Mouse (Mus musculus) cerebellum, adult 8-10 months (tissue): ENCODE measurements around the gene Cpeb4.

Experiments
- DNase-seq: peaks from one replicate; pipeline ENCODE4 v3.0.0; 2022

Cpeb4 gene

DNA sequence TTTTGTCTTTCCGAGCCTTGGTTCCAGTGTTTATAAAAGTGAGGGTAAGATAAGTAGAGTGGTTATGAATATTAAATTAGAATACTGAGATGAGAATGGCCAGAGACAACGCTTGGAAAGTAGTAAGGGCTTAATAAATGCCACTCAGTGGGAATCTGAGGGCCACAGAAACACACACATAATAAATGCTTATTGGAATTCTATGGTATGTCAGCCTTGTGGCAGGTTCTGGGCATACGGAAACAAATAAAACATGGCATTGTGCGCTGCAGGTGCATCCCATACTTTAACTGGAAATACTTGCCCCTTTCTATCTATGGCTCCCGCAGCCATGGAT is 24.6 kb upstream of the Cpeb4 start:
- DNase-seq, result no peak

DNA sequence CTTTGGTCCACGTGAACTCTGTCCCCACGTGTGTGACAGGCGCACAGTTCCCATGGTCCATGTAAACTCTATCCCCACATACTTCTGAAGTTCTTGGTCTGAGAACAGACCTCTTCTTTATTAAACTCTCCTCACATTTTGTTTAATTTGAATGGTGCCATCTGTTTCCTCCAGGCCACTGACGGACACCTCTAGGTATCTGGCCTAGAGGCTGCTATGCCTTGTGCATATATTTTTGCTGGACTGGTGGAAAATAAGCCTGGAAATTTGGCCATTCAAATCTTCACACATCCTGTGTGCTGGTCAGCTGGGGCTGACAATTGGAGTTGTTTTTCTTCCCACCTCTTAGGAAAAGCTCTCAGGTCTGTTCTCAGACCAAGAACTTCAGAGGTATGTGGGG is 23.3 kb upstream of the Cpeb4 start:
- DNase-seq, result no peak

DNA sequence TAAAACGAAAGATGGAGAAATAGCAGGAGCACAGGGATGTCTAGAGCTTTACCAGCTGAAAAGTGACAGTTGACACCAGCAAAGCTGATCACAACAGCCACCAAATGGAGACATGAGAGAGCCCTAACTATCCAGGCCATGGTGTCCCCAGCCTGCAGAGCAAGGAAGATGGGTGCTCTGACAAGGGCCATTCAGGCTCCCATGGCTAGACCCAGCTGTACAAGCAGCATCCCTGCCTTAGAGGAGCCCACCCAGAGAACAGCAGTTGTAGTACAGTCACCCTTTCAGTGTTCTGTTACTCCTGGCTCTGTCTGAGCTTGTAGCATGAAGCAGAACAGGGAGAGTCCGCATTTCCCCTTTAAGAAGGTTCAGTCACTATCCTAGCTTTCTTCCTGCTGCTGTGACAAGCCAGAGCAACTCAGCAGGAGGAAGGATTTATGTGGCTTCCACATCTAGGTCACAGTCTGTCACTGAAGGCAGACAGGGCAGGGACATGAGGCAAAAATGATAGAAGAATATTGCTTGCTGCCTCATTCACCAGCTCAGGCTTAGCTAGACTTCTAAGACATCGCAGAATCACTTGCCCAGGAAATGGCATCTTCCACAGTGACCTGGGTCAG is 21.7 kb upstream of the Cpeb4 start:
- DNase-seq, result peak; percentile 63

DNA sequence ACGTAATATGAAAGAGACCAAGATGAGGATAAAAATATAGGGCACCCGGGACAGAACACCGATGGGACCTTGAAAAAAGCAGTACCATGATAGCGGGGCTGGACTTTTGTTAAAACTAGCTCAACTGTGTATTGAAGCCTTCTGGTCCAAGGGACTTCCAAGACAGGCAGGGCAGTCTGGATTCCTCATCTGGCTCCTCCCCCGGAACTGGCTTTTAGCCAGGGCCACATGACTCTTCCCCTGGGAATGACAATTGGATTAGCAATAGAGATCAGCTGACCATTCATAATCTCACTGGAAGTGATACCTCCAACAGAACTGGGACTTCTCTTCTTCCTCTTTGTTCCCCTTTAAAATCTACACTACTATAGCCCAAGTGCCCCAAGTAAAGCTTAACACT is 21.0 kb upstream of the Cpeb4 start:
- peak; percentile 62 for DNase-seq

DNA sequence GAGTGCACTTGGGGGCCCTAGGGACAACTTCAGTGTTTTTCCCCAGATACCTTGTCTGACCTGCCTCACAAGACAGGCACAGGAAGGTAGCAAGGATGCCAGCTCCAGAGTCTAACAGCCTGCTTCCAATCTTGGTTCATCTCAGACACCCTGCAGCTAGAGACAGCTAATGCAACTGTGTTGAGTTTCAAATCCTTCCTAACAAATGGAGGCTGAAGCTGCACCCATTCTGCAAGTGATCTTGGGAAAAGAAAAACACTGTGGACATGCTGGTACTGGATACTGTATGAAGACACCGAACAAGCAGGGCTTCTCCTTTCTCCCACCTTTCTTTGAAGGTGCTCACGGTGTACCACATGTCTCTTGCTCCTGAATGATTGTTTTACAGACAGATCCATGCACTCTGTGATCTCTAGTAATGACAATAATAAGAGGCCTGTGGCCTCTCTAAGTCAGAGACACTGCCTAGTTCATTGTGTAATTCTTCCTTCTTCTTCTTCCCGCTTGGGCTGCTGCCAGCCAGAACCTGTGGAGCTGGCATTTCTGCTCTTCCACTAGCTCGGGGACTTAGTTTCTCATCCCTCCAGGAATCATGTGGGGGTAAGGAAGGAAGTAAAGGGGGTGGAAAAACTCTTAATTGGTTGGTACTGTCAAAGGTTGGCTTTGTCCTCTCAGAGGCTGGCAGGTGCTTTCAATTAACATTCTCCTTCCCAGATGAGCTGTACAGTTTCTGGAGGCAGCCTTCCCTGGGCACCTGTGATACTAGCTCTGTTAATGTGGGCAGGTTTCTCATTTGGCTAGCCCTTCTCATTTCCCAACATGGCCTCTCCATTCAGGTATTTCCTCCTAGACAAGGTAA is 20.1 kb upstream of the Cpeb4 start:
- DNase-seq, result no peak

DNA sequence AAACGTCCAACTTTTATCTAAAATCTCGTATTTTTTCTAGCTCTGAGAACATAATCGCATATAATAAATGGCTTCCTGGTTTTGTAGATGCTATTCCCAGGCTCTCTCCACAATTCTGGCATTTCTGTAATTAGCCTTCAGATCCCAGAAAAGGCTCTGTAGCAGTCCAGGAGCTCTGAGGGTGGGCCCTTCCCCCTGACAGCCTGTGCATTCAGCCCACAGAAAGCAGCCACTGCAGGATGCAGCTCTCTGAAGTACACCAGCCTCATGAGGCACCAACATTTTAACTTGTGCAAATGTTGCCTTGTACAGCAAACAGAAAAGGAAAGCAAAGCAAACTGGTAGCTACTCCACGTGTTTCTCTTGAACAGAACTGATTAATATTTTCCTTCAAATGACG is 17.1 kb upstream of the Cpeb4 start:
- DNase-seq, result no peak

DNA sequence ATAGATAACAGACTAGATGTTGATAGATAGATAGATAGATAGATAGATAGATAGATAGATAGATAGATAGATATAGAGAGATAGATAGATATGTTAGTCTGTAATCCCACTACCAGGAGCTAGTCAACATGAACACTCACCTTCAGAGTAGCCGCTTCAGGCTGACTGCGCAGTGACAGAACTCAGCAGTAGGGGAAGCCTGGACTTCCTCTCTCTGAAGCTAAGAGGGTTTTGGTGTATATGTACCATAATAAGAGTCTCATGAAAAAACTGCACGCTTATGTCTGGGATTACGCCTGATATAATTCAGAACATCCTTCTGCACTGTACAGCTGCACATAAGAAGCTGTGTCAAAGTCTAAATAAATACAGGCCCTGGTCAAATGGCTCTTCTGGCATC is 14.5 kb upstream of the Cpeb4 start:
- no peak for DNase-seq

DNA sequence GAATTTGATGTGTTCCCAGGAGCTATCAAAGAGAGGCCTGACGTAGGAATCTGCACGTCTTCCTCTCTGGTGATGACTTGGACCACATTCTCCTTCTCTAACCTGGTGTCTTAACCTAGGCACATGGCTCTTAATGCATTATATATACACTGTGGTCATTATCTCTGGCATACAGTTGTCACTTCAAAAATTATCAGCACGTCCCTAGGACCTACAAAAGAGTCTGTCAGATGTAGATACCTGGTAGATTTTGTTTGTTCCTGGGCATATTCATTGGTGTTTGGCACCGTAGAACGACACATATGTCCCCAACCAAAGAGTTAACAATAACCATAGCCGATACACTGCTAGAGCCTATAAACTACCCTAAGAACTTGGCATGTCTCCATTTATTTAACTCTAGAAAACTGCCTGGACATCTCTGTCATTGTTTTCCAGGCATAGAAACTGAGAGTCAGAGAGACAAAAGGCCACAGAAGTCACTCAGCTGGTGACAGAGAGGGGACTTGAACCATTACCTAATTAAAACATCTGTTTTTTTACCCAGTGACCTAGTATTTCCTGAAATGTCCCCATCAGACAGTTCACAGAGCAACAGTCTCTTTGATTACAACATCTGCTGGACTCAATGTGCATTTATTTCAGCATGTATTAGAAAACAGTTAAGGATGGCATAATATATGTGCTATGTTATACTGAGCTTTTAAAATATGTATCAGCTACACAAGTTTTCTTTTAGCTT is 10.7 kb upstream of the Cpeb4 start:
- no peak for DNase-seq

DNA sequence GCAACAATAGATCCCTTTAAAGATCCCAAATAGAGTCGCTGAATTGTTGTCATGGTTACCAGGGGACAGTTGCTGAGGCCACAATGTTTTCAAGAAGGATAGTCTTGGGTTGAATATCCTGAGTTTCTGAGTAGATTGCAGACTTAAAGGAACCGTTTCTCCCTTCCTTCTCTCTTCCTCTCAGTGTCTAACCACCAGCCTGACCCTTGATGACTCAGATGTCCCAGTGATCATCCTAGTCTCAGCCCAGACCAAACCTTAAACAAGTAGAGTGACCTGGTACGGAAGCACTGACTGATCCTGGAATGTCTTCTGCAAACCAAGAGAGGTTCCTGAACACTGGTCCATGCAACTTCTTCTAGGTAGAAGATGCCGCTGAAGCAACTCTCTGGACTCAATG is 4.0 kb upstream of the Cpeb4 start:
- no peak for DNase-seq

DNA sequence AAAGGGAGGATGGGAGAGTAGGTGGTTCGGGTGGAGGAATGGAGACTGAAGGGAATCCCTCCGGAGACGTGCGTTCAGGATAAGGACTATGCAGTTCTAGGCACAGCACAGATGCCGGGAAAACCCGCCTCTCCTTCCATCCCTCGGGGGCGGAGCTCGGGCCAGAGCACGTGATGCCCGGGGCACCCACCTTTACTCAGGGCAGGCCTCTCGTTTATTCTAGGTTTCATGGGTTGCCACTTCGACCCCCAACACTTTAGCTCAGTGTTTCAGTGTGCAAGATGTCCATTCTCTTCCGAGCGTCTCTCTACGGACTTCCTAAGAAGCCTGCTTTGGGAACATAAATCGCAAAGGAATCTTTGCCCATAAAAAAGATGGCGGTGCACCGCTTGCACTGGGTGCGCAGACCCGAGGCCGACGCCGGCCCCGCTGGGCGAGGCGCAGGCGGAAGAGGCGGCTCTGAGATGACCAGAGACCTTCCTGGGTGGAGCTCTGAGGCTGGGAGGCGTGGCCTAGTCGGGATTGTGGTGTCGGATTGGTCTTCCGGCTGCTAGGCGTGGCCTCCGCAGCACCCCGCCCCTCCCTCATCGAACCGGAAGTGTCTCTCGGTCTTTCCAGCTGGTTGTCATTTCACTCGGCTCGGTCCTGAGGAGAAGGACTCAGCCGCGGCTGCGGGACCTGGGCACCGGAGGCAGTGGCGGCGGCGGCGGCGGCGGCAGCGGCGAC is 1.6 kb upstream of the Cpeb4 start:
- peak; percentile 99 for DNase-seq

DNA sequence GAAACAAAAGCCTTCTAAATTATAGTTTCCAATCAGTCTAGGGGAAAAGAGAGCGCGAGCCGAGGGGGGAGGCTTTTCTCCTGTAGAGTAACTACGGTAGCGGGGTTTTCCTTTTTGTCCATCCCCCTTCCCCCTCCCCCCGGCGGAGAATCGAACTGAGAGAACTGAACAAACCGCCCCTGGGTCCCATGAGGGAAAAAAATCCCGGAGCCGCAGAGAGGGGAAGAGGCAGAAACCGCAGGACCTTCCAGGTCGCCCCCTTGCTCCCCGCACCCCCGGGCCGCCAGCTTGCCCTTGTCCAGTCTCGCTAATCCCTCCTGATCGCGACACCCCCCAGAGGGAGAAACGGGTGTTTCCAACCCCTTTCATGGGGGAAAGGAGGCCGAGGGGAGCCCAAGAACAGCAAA is 873 bp upstream of the Cpeb4 start:
- peak; percentile 66 for DNase-seq

DNA sequence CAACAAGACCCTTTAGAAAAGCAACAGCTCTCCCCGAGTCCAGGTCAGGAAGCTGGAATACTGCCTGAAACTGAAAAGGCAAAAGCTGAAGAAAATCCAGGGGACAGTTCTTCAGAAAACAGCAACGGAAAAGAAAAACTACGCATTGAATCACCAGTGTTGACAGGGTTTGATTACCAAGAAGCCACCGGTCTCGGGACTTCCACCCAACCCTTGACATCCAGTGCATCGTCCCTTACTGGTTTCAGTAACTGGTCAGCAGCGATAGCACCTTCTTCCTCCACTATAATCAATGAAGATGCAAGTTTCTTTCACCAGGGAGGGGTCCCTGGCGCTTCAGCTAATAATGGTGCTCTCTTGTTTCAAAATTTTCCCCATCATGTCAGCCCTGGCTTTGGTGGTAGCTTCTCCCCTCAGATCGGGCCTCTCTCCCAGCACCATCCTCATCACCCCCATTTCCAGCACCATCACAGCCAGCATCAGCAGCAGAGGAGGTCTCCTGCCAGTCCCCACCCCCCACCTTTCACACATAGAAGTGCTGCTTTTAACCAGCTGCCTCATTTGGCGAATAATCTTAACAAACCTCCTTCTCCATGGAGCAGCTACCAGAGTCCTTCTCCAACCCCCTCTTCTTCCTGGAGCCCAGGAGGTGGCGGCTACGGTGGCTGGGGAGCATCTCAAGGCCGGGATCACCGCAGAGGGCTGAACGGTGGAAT is 693 bp downstream of the Cpeb4 start:
- peak; percentile 47 for DNase-seq

DNA sequence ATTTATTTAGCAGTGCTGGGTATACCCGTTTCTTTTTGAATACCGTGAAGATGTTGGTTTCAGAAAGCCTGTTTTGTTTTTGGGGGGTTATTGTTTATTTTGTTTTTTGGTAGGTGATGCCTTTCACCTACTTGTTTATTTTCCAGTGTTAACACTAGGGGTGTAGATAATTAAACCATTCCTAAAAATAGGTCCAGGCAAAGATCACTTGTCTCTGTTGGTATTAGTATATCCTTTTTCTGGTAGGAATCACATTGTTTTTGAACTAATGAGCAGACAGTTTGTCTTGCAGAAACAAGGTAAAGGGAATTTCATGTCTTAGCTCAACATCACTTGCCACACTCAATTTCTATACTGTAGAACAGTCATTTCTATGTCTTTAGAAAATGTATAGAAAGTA is 2.1 kb downstream of the Cpeb4 start:
- no peak for DNase-seq

DNA sequence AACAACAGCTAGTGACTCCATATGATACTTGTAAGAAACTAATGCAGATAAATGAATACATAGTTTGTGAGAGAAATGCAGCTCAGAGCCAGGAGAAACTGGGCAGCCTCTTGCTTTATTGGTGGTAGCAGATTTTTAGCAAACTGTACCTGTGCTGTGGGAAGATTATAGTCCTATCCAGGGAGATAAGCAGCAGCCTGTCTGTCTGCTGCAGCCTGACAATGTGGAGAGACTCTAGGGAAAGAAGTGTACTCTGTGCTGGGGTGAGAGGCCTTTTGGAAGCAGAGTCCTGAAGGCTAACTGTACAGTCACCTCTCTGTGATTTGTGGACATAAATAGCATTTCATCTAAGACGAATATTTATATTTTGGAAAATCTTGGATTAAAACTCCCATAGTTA is 11.7 kb downstream of the Cpeb4 start:
- no peak for DNase-seq

DNA sequence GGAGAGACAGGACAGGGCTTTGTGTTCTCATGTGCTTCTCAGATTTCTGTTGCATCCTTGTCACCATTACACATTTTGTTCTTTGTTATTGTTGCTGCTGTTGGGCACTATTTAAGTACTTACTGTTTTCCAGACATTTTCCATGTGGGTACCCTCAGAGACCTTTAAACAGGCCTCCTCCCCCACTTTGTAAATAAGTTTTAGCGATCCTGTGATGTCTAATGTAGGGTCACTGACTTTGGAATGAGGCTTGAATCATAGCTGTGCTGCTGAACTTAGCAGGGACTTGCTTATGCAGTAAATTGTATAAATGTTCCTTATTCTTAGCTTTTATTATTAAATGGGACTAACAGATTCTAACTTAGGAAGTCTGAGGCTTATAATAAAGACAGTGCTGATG is 13.8 kb downstream of the Cpeb4 start:
- DNase-seq, result no peak

DNA sequence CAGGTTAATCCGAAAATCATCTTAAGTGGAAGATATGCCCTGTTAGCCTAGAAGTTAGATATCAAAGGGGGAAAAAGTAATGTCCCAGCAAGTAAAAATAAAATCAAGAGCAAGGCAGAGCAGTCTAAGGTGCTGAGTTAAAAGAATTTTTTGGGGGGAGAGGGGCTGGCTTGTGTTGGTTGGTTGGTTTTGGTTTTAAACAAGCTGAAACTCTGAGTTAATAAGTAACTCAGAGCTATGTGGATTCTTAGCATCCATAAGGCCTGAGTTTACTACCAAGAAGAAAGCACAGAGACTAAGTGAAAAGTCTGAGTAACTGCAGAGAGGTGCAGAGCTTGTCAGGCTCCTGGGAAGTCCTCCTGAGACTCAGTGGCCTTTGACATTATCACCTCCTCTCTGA is 16.2 kb downstream of the Cpeb4 start:
- DNase-seq, result no peak

DNA sequence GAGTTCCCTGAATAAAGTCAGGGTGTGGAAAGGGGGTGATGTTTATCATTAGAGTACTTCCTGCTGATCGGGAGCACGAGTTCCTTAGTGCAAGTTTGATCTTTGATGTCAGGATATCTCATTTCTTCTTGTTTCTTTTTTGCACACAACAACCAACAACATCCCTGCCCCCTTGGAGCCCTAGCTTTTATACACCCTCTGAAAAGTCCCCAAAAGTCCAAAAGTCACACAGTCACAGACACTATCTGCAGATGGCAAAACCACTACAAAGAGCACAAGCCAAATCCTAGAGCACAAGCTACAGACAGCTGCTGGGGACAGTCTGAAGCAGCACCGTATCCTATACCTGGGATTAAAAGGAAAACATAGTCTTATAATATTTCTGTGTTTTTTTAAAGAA is 20.1 kb downstream of the Cpeb4 start:
- DNase-seq, result no peak

DNA sequence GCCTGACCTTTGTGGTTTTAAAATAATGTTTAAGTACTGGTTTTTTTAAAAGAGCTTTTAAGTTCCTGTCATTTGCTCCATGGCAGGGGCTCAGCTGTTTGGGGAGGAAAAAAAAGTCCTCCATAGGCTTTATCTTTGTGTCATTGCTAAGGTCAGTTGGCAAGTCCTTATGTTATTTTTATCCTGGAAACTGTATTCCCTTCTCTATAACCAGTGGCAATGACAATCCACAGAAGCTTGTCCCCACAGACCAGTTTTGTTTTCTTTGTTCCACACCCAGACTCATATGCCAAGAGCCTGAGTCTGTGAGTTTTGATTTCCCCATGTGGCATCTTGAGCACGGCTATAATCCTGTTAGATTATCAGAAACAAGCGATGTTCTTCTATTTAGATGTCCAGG is 21.6 kb downstream of the Cpeb4 start:
- DNase-seq, result no peak

DNA sequence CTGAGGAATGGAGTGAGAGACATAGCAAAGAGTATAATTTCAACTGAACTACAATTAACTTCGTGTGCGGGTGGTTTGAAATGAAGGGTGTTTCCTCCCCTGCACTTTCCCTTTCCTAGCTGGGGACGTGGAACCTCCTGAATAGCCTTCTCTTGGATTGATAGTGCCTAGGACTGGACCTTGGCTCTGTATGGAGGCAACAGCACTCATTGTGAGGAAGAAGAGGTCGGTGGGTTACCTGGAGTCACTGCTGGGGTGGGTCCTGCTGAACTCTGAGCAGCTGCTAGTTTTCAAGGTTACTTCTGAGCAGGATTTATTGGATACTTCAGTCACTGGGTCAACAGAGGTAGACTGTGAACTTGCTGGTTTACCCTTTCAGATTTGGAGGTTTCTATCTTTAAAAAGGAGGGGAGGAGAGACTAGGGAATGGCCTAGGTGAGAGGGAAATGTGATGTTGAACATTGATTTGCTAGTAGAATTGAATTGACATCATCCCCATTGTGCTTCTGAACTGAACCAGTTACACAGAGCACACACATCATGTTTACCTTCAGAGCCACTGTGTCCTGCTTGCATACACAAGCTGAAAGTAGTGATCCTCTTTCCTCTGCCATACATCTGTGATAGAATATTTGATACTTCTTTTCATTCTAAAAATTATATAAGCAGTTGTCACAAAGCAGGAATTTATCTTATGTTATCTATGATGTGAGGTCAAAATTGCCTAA is 24.2 kb downstream of the Cpeb4 start:
- no peak for DNase-seq

DNA sequence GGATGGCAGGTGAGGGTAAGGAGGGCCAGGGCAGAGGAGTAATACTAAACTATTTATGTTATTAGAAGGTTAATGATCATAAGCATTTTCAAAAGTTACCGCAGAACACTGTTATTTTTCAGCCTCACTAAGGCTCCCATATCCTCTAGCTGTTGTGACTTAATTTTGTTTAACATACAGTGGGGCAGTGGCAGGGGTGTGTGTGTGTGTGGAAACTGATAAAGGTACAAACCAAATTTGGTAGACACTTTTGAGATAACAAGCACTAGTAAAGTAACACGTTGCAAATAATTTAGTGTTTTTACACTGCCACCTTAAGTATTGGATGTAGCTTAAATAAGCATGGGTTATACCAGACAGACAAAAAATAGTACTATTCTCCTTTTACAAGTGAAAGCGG is 24.9 kb downstream of the Cpeb4 start:
- no peak for DNase-seq

DNA sequence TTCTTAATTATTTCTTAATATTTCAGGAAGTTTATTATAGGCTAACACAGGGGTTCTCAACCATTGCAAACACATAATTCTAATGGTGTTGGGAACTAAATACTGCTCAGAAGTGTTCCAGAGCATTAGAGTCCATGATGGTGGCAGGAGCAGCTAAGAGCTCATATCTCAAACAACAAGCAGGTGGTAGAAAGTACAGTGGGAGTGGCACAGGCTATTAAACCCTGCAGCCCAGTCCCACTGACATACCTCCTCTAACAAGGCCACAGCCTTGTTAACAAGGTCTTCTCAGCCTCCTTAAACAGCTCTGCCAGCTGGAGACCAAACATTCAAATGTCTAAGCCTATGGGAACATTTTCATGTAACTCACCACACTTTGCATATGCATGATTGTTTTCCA is 27.2 kb downstream of the Cpeb4 start:
- no peak for DNase-seq

DNA sequence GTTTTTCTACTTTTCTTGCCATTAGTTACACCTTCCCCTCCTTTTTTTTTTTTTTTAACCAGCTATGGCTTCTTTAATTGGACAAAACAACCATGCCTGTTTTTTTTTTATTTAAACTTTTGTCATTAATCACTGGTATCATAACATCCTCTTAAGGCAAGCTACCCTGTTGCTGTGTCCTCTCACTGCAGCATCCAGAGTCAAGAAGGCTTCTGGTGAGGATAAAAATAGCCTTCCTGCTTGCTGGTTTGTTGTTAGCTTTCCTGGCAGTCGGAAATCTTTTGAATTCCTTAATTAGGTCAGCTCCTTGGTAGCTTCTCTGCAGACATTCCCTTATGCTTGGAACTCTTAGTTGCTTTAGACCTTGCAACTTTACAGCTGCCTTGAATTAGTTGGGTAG is 28.7 kb downstream of the Cpeb4 start:
- DNase-seq, result no peak
